Mouse (Mus musculus): ENCODE data around the gene Olfr287. TPM values are rescaled to one million over a fixed set of nuclear protein-coding genes. Genes with fewer than 3 reads are reported as not detected.
A peak's percentile ranks its signal among the peaks of the same experiment; 100 is the strongest.

The Olfr287 gene
- total and polyA plus RNA-seq, 3 experiments = not detected

DNA sequence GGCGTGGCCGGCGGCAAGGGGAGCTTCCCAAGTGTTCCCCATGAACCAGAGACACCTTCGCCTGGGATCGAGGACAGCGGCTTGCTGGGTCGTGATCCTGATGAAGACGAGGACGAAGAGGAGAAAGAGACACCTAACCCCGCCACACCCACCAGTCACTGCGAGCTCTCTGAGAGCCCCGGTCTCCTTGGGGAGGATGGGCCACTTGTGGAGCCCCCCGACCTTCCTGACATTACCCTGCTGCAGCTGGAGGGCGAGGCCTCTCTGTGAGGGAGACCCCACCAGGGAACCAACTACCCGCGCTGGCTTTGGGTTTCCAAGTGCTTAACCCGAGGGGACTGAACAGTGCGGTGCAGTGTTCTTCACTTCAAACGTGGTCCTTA is 52.2 kb downstream of the Olfr287 start:
- in situ Hi-C loops (cut with MboI; ENCODE audit: low pct_ligation_motif_present, low pct_unique_long_range_greater_than_20kb, low sequenced_read_pairs) (loop anchor here (25.0 kb wide), 1 partner anchor 306 kb away; no protein-coding TSS in a partner anchor), dilution Hi-C loops (cut with MboI; ENCODE audit: extremely low pct_ligation_motif_present, extremely low pct_unique_long_range_greater_than_20kb, low sequenced_read_pairs) (no loop called here)
- Histone ChIP-seq H3K4me1 (ENCODE audit: control insufficient read depth in 1 of 2, insufficient read depth in 2 of 2) (peaks cover 10 to 45% of the 10 kb centered on the region in 2 experiments), H3K4me3 (replicated peaks in 1 of 3; ENCODE audit: low read depth in 2 of 3, low read length in 2 of 3, poor library complexity in 1 of 3) (no peak overlapping the region), H3K9me3 (replicated peaks; ENCODE audit: low read length) (no peaks in the 10 kb centered on the region), H3K27ac (ENCODE audit: insufficient read depth, low read depth) (no peak overlapping the region), H3K27me3 (replicated peaks) (peaks cover 92% of the 10 kb centered on the region), H3K9ac (ENCODE audit: insufficient read depth, low read depth) (no peak overlapping the region), H3K36me3 (replicated peaks in 1 of 2; ENCODE audit: control insufficient read depth in 1 of 2, insufficient read depth in 1 of 2, low read length in 1 of 2) (no peaks in the 10 kb centered on the region), H3K4me2 (ENCODE audit: insufficient read depth, low read depth, poor library complexity, severe bottlenecking) (no peak overlapping the region), H3K79me2 (replicated peaks; ENCODE audit: control insufficient read depth, extremely low read depth, insufficient read depth, poor library complexity, severe bottlenecking) (no peaks in the 10 kb centered on the region)
- no peak for TF ChIP-seq SMC3 (IDR thresholded peaks at IDR 0.05; ENCODE audit: low read depth, low read length)
- no peak for TF ChIP-seq NELFE (IDR thresholded peaks at IDR 0.05; ENCODE audit: low read depth, low read length)
- no peak for TF ChIP-seq MEF2A (IDR thresholded peaks at IDR 0.05; ENCODE audit: borderline replicate concordance, low read depth, low read length)
- DNase-seq (ENCODE audit: extremely low read depth) = no peak

GRCm38 (mm10) chr15:98167645-98168621 is 52.9 kb downstream of the Olfr287 start:
- peaks cover 89% of the 10 kb centered on the region for H3K27me3 ChIP-seq (replicated peaks)
- in situ Hi-C loops (cut with MboI; ENCODE audit: low pct_ligation_motif_present, low pct_unique_long_range_greater_than_20kb, low sequenced_read_pairs) (loop anchor here (25.0 kb wide), 1 partner anchor 306 kb away; no protein-coding TSS in a partner anchor), dilution Hi-C loops (cut with MboI; ENCODE audit: extremely low pct_ligation_motif_present, extremely low pct_unique_long_range_greater_than_20kb, low sequenced_read_pairs) (no loop called here)
- no peaks in the 10 kb centered on the region for H3K36me3 ChIP-seq (replicated peaks in 1 of 2; ENCODE audit: control insufficient read depth in 1 of 2, insufficient read depth in 1 of 2, low read length in 1 of 2)
- peak overlapping the region in 2 of 3 experiments; percentile 16 to 52 for H3K4me3 ChIP-seq (replicated peaks in 1 of 3; ENCODE audit: low read depth in 2 of 3, low read length in 2 of 3, poor library complexity in 1 of 3)
- TF ChIP-seq MXI1 (IDR thresholded peaks at IDR 0.05; ENCODE audit: low read depth, low read length) (peak; percentile 98), ELF1 (IDR thresholded peaks at IDR 0.05; ENCODE audit: low read depth, low read length) (peak; percentile 69), E2F4 (IDR thresholded peaks at IDR 0.05; ENCODE audit: insufficient replicate concordance, low read depth, low read length) (no peak), JUND (conservative IDR thresholded peaks at IDR 0.05; ENCODE audit: low read depth, low read length) (no peak)
- H3K4me2 ChIP-seq (ENCODE audit: insufficient read depth, low read depth, poor library complexity, severe bottlenecking) = peak overlapping the region; percentile 99
- H3K79me2 ChIP-seq (replicated peaks; ENCODE audit: control insufficient read depth, extremely low read depth, insufficient read depth, poor library complexity, severe bottlenecking) = no peaks in the 10 kb centered on the region
- no peaks in the 10 kb centered on the region for H3K9me3 ChIP-seq (replicated peaks; ENCODE audit: low read length)
- H3K4me1 ChIP-seq (ENCODE audit: control insufficient read depth in 1 of 2, insufficient read depth in 2 of 2) = peaks cover 10 to 45% of the 10 kb centered on the region in 2 experiments
- H3K9ac ChIP-seq (ENCODE audit: insufficient read depth, low read depth) = no peak overlapping the region
- DNase-seq (ENCODE audit: extremely low read depth) = peak; percentile 97
- no peak overlapping the region for H3K27ac ChIP-seq (ENCODE audit: insufficient read depth, low read depth)

DNA sequence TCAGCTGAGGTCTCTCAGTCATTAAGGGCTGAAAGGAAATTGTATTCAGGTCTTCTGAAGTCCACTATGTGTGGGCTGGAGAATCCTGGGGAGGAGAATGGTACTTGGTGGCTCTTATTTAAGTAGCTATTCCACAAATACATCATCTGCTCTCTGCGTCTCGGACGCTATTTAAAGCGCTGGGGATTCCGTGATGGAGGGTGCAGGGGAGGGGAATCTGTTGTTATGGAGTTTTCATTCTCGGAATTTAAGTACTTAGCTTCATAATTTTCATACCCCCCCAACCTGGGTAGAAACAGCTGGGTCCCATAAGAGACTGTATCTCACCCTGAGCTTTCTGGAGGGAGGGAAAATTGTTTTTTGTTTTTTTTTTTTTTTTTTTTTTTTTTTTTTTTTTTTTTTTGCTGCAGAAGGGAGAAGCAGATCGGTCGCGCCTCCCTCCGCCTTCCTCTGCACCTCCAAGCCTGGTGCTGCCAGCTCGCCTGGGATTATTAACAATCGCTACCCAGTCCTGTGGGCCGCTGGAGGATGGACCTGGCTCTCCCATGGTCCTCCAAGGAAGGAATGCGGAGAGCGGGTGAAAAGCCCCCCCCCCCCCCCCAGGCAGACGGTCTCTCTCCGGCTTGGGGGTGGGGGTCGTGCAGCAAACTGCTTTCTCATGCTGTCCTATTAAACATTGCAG is 53.8 kb downstream of the Olfr287 start, which contains the start of gene Ccdc184:
Gene Ccdc184 (plus strand): TSS at position 196 of the 682 bp plus-strand sequence.
- Histone ChIP-seq H3K27me3 (replicated peaks) (peaks cover 88% of the 10 kb centered on the region), H3K4me3 (replicated peaks in 1 of 3; ENCODE audit: low read depth in 2 of 3, low read length in 2 of 3, poor library complexity in 1 of 3) (peak within 1 kb of the TSS in 2 of 3 experiments; percentile 16 to 52), H3K9ac (ENCODE audit: insufficient read depth, low read depth) (no peak within 1 kb of the TSS), H3K9me3 (replicated peaks; ENCODE audit: low read length) (no peaks in the 10 kb centered on the region), H3K36me3 (replicated peaks in 1 of 2; ENCODE audit: control insufficient read depth in 1 of 2, insufficient read depth in 1 of 2, low read length in 1 of 2) (no peaks in the 10 kb centered on the region), H3K79me2 (replicated peaks; ENCODE audit: control insufficient read depth, extremely low read depth, insufficient read depth, poor library complexity, severe bottlenecking) (no peaks in the 10 kb centered on the region), H3K4me1 (ENCODE audit: control insufficient read depth in 1 of 2, insufficient read depth in 2 of 2) (peaks cover 10 to 45% of the 10 kb centered on the region in 2 experiments), H3K27ac (ENCODE audit: insufficient read depth, low read depth) (no peak within 1 kb of the TSS), H3K4me2 (ENCODE audit: insufficient read depth, low read depth, poor library complexity, severe bottlenecking) (peak within 1 kb of the TSS; percentile 99)
- dilution Hi-C loops (cut with MboI; ENCODE audit: extremely low pct_ligation_motif_present, extremely low pct_unique_long_range_greater_than_20kb, low sequenced_read_pairs) = no loop called here
- in situ Hi-C loops (cut with MboI; ENCODE audit: low pct_ligation_motif_present, low pct_unique_long_range_greater_than_20kb, low sequenced_read_pairs) = loop anchor here (25.0 kb wide), 1 partner anchor 305 kb away; no protein-coding TSS in a partner anchor
- no peak for DNase-seq (ENCODE audit: extremely low read depth)
- TF ChIP-seq TBP (conservative IDR thresholded peaks at IDR 0.05; ENCODE audit: low read depth, low read length) (no peak), ZNF384 (IDR thresholded peaks at IDR 0.05; ENCODE audit: low read depth, low read length) (peak; percentile 93)
